Mouse (Mus musculus) stomach, postnatal 0 days (tissue): ENCODE measurements at regions not wholly inside any gene's neighbourhood (a gene's known extent, or its start where the extent isn't known, plus 50 kb on each side); places are given as distances from the start of the nearest gene placed in this dataset.

ENCODE experiments used
- CTCF ChIP-seq: IDR thresholded peaks from 2 replicates; pipeline ENCODE4 v1.5.1; 2016; ENCODE audit warnings: antibody characterized with exemption, low read depth, mild to moderate bottlenecking, moderate library complexity
- EP300 ChIP-seq: optimal IDR thresholded peaks from 2 replicates; pipeline ENCODE3; 2016; ENCODE audit warnings: antibody characterized with exemption

- TF ChIP-seq EP300 (no peak), CTCF (no peak)
Measured at GRCm38 (mm10) chr2:171280132-171280531, 548.5 kb downstream of the Dok5 start.
